ENCODE assay signal across 8 mouse cellular contexts in genomic region chr6:30081339-30081738, GRCm38 (mm10). TPM values are rescaled to one million over a fixed set of nuclear protein-coding genes. Genes with fewer than 3 reads are reported as not detected.
DNase-seq lines count a peak whose midpoint lies in the region; TF ChIP-seq lines count a peak whose summit lies in the region.

No protein-coding gene starts in this region.

- H3K27ac ChIP-seq in layer of hippocampus, adult 2 months, result no peak overlapping the region

- TF ChIP-seq CTCF in layer of hippocampus, adult 2 months (conservative IDR thresholded peaks at IDR 0.05), result peak; percentile 79

- intact Hi-C loops in left cerebral cortex, postnatal 4 days (cut with DNase I), result loop anchor here (5.0 to 10.0 kb wide), 2 partner anchors 164 to 227 kb away; partner anchors contain the start of gene Strip2

- DNase-seq in adrenal gland, postnatal 10 days, result peak; percentile 44
- no peak for DNase-seq in adrenal gland, adult 8-10 months
- peak; percentile 26 for DNase-seq in left cerebral cortex, adult 11 months (ENCODE audit: low spot score)
- DNase-seq in left cerebral cortex, postnatal 4 days, result no peak
- DNase-seq in cerebellum, adult 8-10 months, result peak; percentile 23
- peak; percentile 40 to 60 for DNase-seq in layer of hippocampus, adult 2 months (ENCODE audit: low spot score in 2 of 2)
- no peak for DNase-seq in urinary bladder, postnatal 14 days (ENCODE audit: low spot score)
- no peak for DNase-seq in urinary bladder, adult 2 months (ENCODE audit: low spot score)

- no peak overlapping the region for H3K4me3 ChIP-seq in layer of hippocampus, adult 2 months

RNA-seq across cellular contexts. Expression of gene Nrf1, which starts 33.6 kb away (rescaled TPM):
- 10 to 100 TPM; 22.0 to 25.5 TPM for total RNA-seq in adrenal gland, postnatal 10 days (2021)
- 10 to 100 TPM; 22.4 to 35.5 (median 27.2) TPM for total RNA-seq in adrenal gland, adult 8-10 months (2022)
- 10 to 100 TPM; 25.4 to 32.6 TPM for total RNA-seq in left cerebral cortex, postnatal 4 days (2021)
- total RNA-seq in layer of hippocampus, adult 2 months (2021), result 10 to 100 TPM; 25.9 to 26.0 TPM
- polyA plus RNA-seq in urinary bladder, adult 2 months (2012; rRNA removed), result 18.2 and 21.8 TPM in 2 replicates

Comparison
In these comparisons a context has a peak if more than half of its experiments do, and no peak if none do; other contexts are left out.
1. DNase-seq: peak in adrenal gland, postnatal 10 days (single experiment), left cerebral cortex, adult 11 months (single experiment), cerebellum, adult 8-10 months (single experiment) and layer of hippocampus, adult 2 months (2 of 2); none in adrenal gland, adult 8-10 months (single experiment), left cerebral cortex, postnatal 4 days (single experiment), urinary bladder, postnatal 14 days (single experiment) and urinary bladder, adult 2 months (single experiment).